Mouse (Mus musculus) embryonic facial prominence, embryonic 10.5 days (tissue): ENCODE results near the gene Cd79b. TPM values are rescaled to one million over a fixed set of nuclear protein-coding genes. Genes with fewer than 3 reads are reported as not detected.

Experiments
- DNase-seq: peaks from one replicate; pipeline ENCODE4 v3.0.0-alpha.2; 2017; ENCODE audit warnings: low spot score
- H3K27ac ChIP-seq: fragments of 300-500 bp; sonication (generic); replicated peaks from 2 replicates; pipeline ENCODE4 v1.5.1; 2016; ENCODE audit warnings: mild to moderate bottlenecking
- H3K27me3 ChIP-seq: fragments of 300-500 bp; sonication (generic); replicated peaks from 2 replicates; pipeline ENCODE4 v1.6.1; 2016; ENCODE audit warnings: low read depth, mild to moderate bottlenecking; ENCODE audit not compliant: poor library complexity, severe bottlenecking
- H3K36me3 ChIP-seq: fragments of 300-500 bp; sonication (generic); replicated peaks from 2 replicates; pipeline ENCODE4 v1.6.1; 2016; ENCODE audit warnings: mild to moderate bottlenecking, moderate library complexity
- H3K4me1 ChIP-seq: fragments of 300-500 bp; sonication (generic); 2 replicates; pipeline ENCODE4 v1.6.1; 2016
- H3K4me3 ChIP-seq: fragments of 300-500 bp; sonication (generic); 2 replicates; pipeline ENCODE4 v1.5.1; 2016; ENCODE audit warnings: mild to moderate bottlenecking, moderate library complexity
- H3K9me3 ChIP-seq: fragments of 300-500 bp; sonication (generic); 2 replicates; pipeline ENCODE4 v1.6.1; 2016; ENCODE audit warnings: mild to moderate bottlenecking
- WGBS: fragments of 180-500 bp; shearing (Covaris S2); methylation state at CpG from one replicate; pipeline ENCODE4 v1.1.7; 2016; 5-methylcytosine and 5-hydroxymethylcytosine counted together
- polyA plus RNA-seq: library from polyadenylated mRNA; unstranded; fragments of >200 nt; fragmentation: Nextera tagmentation; extraction: Ambion mirVana; gene quantifications from 2 replicates; pipeline ENCODE4 v1.2.1, GENCODE M21; 2016

The Cd79b gene
- polyA plus RNA-seq, 1 experiment from 2014 or later = 0.91 TPM

DNA sequence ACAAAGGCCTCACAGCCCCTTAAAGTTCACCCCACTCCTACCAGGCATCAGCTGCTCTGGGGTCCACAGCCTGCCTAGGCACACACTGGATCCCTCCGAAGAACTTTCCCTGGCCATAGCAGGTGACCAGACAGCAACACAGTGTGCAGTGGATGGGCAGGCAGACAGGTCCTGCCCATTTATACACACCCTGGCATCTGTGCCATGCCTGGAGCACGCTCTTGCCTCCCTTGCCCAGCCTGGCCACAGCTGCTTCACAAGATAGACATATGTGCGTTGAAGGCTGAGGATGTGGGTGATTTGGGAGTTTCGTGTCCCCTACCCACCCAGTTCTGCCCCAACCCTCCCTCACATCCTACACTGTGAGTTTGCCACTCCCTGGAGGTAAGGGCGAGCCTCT is 23.5 kb upstream of the Cd79b start:
- no peaks in the 10 kb centered on the region for H3K27me3 ChIP-seq
- no peaks in the 10 kb centered on the region for H3K36me3 ChIP-seq
- H3K27ac ChIP-seq = no peak overlapping the region
- H3K9me3 ChIP-seq = no peaks in the 10 kb centered on the region
- no peak overlapping the region for H3K4me3 ChIP-seq
- peaks cover 25% of the 10 kb centered on the region for H3K4me1 ChIP-seq
- no peak for DNase-seq
- WGBS = 77% methylated on average over 5 of the region's 5 CpGs

DNA sequence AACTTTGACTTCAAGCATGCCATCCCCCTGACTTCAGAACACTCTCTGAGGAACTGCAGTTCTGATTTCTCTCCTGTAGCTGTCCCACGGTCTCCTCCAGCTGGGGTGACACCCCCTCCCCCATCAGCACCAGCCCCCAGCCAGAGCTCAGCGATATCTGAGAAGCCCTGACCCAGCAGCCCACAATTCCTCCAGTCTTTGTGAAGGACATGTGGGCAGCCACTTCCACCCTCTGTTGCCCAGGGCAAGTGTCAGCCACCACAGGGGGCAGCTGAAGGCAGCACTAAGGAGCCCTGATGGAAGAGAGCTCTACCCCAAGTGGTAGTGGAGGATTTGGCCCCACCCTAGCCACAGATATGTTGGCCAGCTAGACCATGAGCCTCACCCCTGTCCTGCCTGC is 19.5 kb upstream of the Cd79b start:
- Histone ChIP-seq H3K4me1 (peaks cover 20% of the 10 kb centered on the region), H3K4me3 (no peak overlapping the region), H3K27me3 (no peaks in the 10 kb centered on the region), H3K27ac (peak overlapping the region; percentile 62), H3K36me3 (no peaks in the 10 kb centered on the region), H3K9me3 (no peaks in the 10 kb centered on the region)
- peak; percentile 43 for DNase-seq
- WGBS = 7% methylated on average over 2 of the region's 2 CpGs

DNA sequence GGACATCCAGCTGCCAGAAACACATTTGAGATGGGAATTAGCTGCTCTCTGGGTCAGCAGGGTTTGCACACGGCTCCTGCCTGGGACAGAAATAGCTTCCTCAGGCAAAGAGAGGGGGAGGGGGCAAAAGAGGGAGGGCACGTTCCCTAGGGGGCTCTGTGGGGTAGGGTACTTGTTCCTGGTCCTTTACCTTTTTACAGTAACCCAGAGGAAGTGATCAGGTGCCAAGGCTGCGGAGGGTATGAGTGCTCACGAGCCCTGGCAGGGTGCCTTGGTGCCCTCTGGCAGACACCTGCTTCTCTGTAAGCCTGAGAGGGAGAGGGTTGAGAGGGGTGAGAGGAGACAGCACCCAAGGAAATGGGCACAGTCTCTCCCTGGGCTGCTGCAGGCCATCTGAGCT is 17.9 kb upstream of the Cd79b start:
- Histone ChIP-seq H3K4me3 (no peak overlapping the region), H3K27ac (no peak overlapping the region; the same call in 1 of the 2 replicates), H3K4me1 (peaks cover 29% of the 10 kb centered on the region), H3K27me3 (no peaks in the 10 kb centered on the region), H3K36me3 (no peaks in the 10 kb centered on the region), H3K9me3 (no peaks in the 10 kb centered on the region)
- WGBS = 47% methylated on average over 4 of the region's 4 CpGs
- no peak for DNase-seq

DNA sequence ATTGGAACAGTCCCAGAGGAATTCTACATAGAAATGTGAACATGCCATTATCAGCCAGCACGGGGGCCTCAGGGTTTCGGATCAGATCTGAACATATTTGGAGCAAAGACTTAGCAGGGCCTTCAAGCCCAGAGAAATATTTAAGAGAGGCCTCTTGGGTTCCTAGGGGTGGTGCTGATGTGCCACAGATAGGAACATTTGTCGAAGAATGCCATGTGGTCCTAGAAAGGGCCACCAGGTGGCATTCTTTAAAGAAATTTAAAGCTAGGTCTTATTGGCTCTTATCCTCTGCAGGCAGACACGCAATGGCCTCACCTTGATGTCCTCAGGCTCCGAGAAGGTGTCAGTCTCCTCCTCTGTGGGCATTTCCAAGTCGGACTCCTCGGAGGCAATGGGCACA is 15.1 kb upstream of the Cd79b start:
- Histone ChIP-seq H3K27me3 (no peaks in the 10 kb centered on the region), H3K27ac (no peak overlapping the region), H3K36me3 (no peaks in the 10 kb centered on the region), H3K4me1 (peaks cover 40% of the 10 kb centered on the region), H3K4me3 (no peak overlapping the region), H3K9me3 (no peaks in the 10 kb centered on the region)
- WGBS = 73% methylated on average over 7 of the region's 7 CpGs
- DNase-seq = no peak

DNA sequence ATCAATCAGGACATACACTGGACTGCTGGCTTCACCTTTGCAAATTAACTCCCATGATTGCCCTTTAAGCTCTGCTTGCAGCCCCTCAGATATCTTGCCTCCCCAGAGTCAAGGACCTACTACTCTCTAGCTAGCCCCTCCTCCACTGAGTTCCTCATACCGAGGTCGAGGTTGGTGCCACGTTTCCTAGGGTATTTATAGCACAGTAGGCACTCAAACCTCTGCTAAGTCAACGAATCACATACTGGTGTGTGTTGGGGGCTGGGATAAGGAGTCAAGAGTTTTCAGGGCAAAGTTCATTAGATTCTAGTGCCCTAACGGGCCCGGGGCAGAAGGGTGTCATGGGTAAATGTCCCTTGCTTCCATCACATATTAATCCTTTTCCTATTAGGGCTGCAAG is 14.6 kb upstream of the Cd79b start:
- no peaks in the 10 kb centered on the region for H3K9me3 ChIP-seq
- WGBS = 75% methylated on average over 6 of the region's 6 CpGs
- H3K36me3 ChIP-seq = no peaks in the 10 kb centered on the region
- H3K27ac ChIP-seq = no peak overlapping the region
- H3K4me1 ChIP-seq = peaks cover 40% of the 10 kb centered on the region
- H3K27me3 ChIP-seq = no peaks in the 10 kb centered on the region
- no peak for DNase-seq
- H3K4me3 ChIP-seq = no peak overlapping the region

DNA sequence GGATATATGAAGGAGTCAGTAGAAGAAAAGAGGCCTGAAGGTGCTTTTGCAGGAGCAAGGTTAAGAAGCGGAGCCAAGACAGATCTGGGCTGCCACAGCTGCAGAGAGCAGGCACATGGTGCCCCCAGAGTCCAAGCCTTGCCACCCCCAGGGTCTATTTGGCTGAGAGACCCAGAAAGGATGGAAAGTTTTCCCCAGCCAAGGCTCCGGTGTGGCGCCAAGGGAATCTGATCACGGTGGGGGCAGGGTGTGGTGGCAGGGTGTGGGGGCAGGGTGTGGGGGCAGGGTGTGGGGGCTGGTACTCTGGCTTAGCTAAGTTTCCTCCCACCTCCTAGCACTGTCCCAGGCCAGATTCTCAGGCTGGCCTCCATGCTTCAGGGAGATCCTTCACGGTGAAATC is 14.0 kb upstream of the Cd79b start:
- 66% methylated on average over 5 of the region's 5 CpGs for WGBS
- H3K4me1 ChIP-seq = peaks cover 34% of the 10 kb centered on the region
- H3K9me3 ChIP-seq = no peaks in the 10 kb centered on the region
- no peak for DNase-seq
- H3K27ac ChIP-seq = 0 out of 2 replicates have a peak overlapping the region, but pooled peaks have one; percentile 11
- H3K4me3 ChIP-seq = no peak overlapping the region
- no peaks in the 10 kb centered on the region for H3K27me3 ChIP-seq
- no peaks in the 10 kb centered on the region for H3K36me3 ChIP-seq

DNA sequence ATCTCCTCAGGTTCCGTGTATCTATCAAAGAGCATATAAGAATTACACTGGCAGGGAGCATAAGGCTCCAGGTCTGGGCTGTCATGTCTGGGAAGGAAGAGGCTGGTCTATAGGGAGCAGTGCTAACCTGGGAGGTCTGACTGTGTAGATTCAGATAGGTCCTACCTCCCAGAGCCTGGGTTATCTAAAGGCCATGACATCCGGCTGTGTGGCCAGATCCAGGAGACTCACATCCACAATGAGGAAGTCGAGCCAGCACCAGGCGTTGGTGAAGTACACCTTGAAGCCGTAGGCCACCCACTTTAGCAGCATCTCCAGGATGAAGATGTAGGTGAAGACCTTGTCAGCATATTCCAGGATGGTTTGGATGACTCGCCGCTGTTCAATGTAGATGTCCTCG is 11.9 kb upstream of the Cd79b start:
- no peak overlapping the region for H3K4me3 ChIP-seq
- DNase-seq = no peak
- H3K27me3 ChIP-seq = no peaks in the 10 kb centered on the region
- WGBS = 86% methylated on average over 8 of the region's 8 CpGs
- peaks cover 29% of the 10 kb centered on the region for H3K4me1 ChIP-seq
- H3K9me3 ChIP-seq = no peaks in the 10 kb centered on the region
- H3K27ac ChIP-seq = no peak overlapping the region
- H3K36me3 ChIP-seq = no peaks in the 10 kb centered on the region

DNA sequence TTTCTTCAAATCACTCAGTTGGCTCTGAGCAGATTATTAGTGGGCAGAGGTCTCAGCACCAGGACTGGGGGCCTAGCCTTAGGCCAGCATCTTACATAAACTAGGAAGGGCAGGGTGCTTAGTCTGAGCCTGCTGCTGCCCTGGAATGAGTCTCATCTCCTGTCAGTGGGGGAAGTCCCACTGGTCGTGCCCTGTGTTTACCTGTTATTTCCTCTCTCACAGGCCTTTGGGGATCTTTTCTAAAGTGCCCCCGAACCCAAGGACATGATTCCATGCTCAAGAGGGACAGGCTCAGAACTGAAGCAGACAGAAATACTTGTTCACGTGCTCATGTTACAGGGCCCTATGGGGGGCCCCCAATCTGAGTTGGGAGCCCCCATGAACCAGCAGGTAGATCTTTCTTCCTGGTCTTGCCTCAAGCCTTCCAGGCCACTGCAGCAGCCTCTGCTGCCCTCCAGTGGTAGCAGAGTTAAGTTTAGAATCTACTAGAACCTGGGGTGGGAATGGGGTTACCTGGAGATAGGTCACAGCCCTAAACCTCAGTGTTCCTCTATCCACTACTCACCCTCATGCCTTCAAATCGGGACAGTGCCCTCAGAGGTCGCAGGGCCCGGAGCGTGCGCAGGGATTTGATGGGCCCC is 11.1 kb upstream of the Cd79b start:
- no peaks in the 10 kb centered on the region for H3K36me3 ChIP-seq
- peak; percentile 65 for DNase-seq
- WGBS = 68% methylated on average over 8 of the region's 8 CpGs
- H3K27ac ChIP-seq = peak overlapping the region; percentile 40; the same call in 1 of the 2 replicates
- H3K4me1 ChIP-seq = peaks cover 29% of the 10 kb centered on the region
- H3K27me3 ChIP-seq = no peaks in the 10 kb centered on the region
- no peak overlapping the region for H3K4me3 ChIP-seq
- H3K9me3 ChIP-seq = no peaks in the 10 kb centered on the region

DNA sequence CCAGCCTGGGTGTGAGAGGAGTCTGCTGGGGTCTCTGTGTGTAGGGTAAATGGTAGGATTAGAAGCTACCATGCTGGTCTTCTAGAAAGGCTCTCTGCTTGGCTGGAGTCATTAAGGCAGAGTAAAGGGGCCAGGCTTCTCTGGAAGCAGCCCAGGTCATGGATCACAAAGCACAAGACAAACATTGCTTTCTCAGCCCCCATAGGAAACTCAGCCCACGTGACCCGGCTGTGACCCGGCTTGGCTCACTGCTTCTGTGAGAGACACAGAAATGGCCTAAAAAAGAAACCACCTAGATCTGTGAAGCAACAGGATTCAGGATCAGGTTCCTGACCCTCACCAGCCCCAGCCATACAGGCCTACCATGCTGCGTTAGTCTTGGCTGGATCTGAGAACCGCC is 10.3 kb upstream of the Cd79b start:
- H3K27ac ChIP-seq = peak overlapping the region; percentile 40; the same call in 1 of the 2 replicates
- H3K9me3 ChIP-seq = no peaks in the 10 kb centered on the region
- no peaks in the 10 kb centered on the region for H3K36me3 ChIP-seq
- no peaks in the 10 kb centered on the region for H3K27me3 ChIP-seq
- WGBS = 66% methylated on average over 5 of the region's 5 CpGs
- H3K4me1 ChIP-seq = peaks cover 29% of the 10 kb centered on the region
- DNase-seq = no peak
- H3K4me3 ChIP-seq = no peak overlapping the region

DNA sequence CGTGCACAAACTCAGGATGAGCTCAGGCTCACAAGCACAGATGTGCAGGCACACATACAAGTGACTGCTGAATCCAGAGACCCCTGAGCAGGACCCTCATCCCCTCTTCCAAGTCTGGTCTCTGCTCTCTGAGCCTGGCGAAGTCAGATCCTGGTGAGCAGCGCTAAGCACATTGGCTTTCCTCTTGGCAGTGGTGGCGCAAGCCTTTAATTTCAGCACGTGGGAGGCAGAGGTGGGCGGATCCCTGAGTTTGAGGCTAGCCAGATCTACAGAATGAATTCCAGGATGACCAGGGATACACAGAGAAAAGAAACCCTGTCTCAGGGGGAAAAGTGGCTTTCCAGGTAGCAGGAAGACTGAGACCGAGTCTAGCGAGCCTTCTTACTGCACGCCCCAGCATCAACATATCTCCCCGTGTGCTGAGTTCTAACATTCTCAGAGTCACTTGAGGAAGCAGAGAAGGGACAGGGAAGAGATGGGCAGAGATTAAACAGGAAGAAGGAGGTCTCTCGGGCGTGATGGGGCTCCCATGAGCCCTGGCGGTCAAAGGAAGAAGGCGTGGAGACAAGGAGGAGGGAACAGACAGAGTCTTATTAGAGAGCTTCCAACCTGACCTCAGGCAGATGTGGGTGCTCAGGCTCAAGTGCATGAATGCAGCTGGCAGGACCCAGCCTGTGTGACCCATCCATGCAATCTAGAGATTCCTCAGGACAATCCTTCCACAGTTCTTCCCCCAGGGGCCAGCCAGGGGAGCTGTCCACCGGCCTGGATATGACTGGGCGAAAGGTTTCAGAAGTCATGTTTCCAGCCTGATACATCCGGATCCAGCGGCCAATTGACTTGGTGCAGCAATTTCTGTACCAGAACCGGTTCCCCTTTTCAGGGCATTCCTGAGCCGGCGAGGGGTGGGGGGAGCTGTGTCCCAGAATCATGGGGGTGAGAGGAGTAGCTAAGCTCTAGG is 4.1 kb upstream of the Cd79b start:
- Histone ChIP-seq H3K36me3 (no peaks in the 10 kb centered on the region), H3K9me3 (no peaks in the 10 kb centered on the region), H3K27ac (no peak overlapping the region), H3K4me1 (peaks cover 56% of the 10 kb centered on the region), H3K4me3 (no peak overlapping the region), H3K27me3 (0 out of 2 replicates have a peak, but pooled peaks cover 3% of the 10 kb centered on the region)
- 75% methylated on average over 21 of the region's 21 CpGs for WGBS
- DNase-seq = no peak

DNA sequence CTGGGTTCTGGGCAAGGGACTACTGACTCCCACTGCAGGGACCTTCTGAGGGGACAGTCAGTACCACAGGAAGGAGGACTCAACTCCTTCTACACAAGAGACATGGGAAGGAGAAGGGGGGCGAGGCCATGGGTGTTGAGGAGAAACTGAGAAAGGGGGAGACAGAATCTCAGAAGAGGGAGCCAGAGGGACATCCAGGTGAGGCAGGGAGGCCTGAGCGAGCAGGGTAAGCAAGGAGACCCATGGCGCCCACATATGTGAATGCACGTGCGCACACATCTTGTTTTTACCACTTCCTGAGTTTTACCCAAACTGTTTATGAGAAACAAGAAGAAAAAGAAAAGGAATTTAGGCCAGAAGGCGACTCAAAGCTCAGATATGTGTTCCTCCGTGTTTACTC is 3.2 kb upstream of the Cd79b start:
- 86% methylated on average over 7 of the region's 7 CpGs for WGBS
- H3K4me1 ChIP-seq = peaks cover 65% of the 10 kb centered on the region
- DNase-seq = no peak
- no peak overlapping the region for H3K4me3 ChIP-seq
- H3K27me3 ChIP-seq = 0 out of 2 replicates have a peak, but pooled peaks cover 3% of the 10 kb centered on the region
- peak overlapping the region; percentile 35 for H3K27ac ChIP-seq
- H3K36me3 ChIP-seq = no peaks in the 10 kb centered on the region
- no peaks in the 10 kb centered on the region for H3K9me3 ChIP-seq

DNA sequence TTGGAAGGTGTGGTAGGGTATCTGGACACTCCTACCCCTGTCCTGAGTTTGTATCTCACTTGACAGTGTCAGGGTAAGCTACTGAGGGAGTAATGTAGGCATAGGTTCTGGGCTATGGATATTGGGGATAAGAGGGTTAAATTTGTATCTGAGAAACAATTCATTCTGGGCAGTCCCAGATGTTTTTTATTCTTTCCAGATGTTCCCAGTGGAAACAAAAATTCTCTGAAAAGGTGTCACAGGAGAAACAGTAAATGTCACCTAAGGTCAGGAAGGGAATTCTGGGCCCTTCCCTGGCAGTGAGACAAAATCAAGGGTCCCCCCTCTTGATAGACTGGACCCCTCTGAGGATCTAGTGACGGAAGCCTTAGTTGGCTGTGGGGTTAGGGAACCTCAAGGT is 1.9 kb upstream of the Cd79b start:
- Histone ChIP-seq H3K27me3 (0 out of 2 replicates have a peak, but pooled peaks cover 3% of the 10 kb centered on the region), H3K4me1 (peaks cover 67% of the 10 kb centered on the region), H3K36me3 (no peaks in the 10 kb centered on the region), H3K27ac (no peak overlapping the region), H3K4me3 (no peak overlapping the region), H3K9me3 (no peaks in the 10 kb centered on the region)
- WGBS = 41% methylated on average over 1 of the region's 1 CpGs
- DNase-seq = no peak

DNA sequence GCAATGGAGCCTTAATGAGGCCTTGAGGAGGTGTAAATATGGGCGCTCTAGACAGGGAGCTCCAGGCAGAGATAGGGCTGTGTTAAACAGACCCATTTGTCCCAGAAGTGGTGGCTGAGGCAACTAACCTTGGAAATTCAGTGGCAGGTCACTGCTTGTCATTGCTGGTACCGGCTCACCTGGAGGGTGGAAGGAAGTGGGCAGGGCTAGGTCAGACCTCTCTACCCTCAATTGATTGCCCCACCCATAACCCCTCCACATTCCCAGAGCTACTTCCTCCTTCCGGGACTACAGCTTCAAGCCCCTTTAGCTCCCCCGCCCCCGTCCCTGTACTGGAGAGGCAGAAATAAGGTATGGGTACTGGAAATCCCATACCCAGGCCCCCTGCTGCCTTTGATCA is 1.0 kb downstream of the Cd79b start:
- no peaks in the 10 kb centered on the region for H3K9me3 ChIP-seq
- no peaks in the 10 kb centered on the region for H3K36me3 ChIP-seq
- H3K4me1 ChIP-seq = peaks cover 56% of the 10 kb centered on the region
- H3K27me3 ChIP-seq = no peaks in the 10 kb centered on the region
- no peak for DNase-seq
- peak overlapping the region; percentile 68 for H3K27ac ChIP-seq
- 45% methylated on average over 5 of the region's 5 CpGs for WGBS
- 0 out of 2 replicates have a peak overlapping the region, but pooled peaks have one; percentile 28 for H3K4me3 ChIP-seq
